Mouse (Mus musculus) lung, postnatal 0 days (tissue): ENCODE results near the gene Saa3. TPM values are rescaled to one million over a fixed set of nuclear protein-coding genes. Genes with fewer than 3 reads are reported as not detected.

Source experiments
- ATAC-seq: fragments of 200-750 bp; cut with Nextera tagmentation; 2 replicates; pipeline ENCODE4 v1.8.0; 2017; ENCODE audit warnings: moderate library complexity
- DNase-seq: peaks from one replicate; pipeline ENCODE4 v3.0.0-alpha.2; 2016; ENCODE audit warnings: low spot score
- H3K27ac ChIP-seq: fragments of 300-500 bp; sonication (generic); 2 replicates; pipeline ENCODE4 v1.5.1; 2014; ENCODE audit warnings: antibody characterized with exemption, mild to moderate bottlenecking, low read length, mixed read lengths
- H3K27me3 ChIP-seq: fragments of 300-500 bp; sonication (generic); replicated peaks from 2 replicates; pipeline ENCODE4 v1.6.1; 2014; ENCODE audit warnings: low read length, mixed read lengths; ENCODE audit not compliant: insufficient read depth
- H3K36me3 ChIP-seq: fragments of 300-500 bp; sonication (generic); 2 replicates; pipeline ENCODE4 v1.6.1; 2014; ENCODE audit warnings: low read length, mixed read lengths; ENCODE audit not compliant: insufficient read depth
- H3K4me1 ChIP-seq: fragments of 300-500 bp; sonication (generic); 2 replicates; pipeline ENCODE4 v1.6.1; 2014; ENCODE audit warnings: antibody characterized with exemption, low read depth, low read length, mixed read lengths; ENCODE audit not compliant: insufficient read depth
- H3K4me2 ChIP-seq: fragments of 300-500 bp; sonication (generic); replicated peaks from 2 replicates; pipeline ENCODE4 v1.6.1; 2014; ENCODE audit warnings: low read depth, mild to moderate bottlenecking, low read length, moderate library complexity, mixed read lengths
- H3K4me3 ChIP-seq: fragments of 300-500 bp; sonication (generic); 2 replicates; pipeline ENCODE4 v1.5.1; 2014; ENCODE audit warnings: low read depth, low read length
- H3K9ac ChIP-seq: fragments of 300-500 bp; sonication (generic); replicated peaks from 2 replicates; pipeline ENCODE4 v1.6.1; 2014; ENCODE audit warnings: low read depth, mild to moderate bottlenecking
- H3K9me3 ChIP-seq: fragments of 300-500 bp; sonication (generic); 2 replicates; pipeline ENCODE4 v1.6.1; 2016; ENCODE audit warnings: low read length, mixed read lengths
- CTCF ChIP-seq: IDR thresholded peaks from 2 replicates; pipeline ENCODE4 v1.5.1; 2016; ENCODE audit warnings: antibody characterized with exemption, mild to moderate bottlenecking
- EP300 ChIP-seq: IDR thresholded peaks from 2 replicates; pipeline ENCODE4 v1.6.1; 2016; ENCODE audit warnings: antibody characterized with exemption, mild to moderate bottlenecking, control low read depth
- WGBS: fragments of 180-500 bp; shearing (Covaris S2); extraction: QIAGEN DNeasy Blood & Tissue Kit; methylation state at CpG from one replicate; pipeline ENCODE4 v1.1.7; 2014; 5-methylcytosine and 5-hydroxymethylcytosine counted together
- polyA plus RNA-seq: library from polyadenylated mRNA; unstranded; fragments of >200 nt; fragmentation: Nextera tagmentation; extraction: Ambion mirVana; gene quantifications from 2 replicates; pipeline ENCODE4 v1.2.1, GENCODE M21; 2015

Saa3 gene
- polyA plus RNA-seq, 1 experiment from 2014 or later = 34.2 TPM

DNA sequence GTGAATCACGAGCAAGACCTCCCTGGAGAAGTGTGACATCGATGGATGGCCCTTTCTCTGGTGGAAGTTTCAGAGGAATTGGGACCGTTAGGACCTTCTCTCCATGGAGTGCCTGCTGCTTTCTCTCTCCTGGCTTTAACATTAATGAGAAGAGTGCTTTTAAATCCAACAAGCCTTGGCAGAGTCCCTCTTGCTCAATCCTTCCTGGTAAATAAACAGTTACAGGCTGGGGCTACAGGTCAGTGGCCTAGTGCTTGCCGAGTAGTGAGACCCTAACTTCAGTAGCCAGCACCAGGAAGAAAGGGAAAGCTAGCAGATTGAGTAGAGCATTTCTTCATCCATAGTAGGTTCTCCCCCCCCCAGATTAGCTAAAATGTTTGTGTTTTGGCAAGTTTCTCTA lies 17.0 kb upstream of the Saa3 start, which contains the start of gene Saa4:
TSS of gene Saa4 (minus strand) at position 146 of the 400 bp plus-strand sequence.
- Histone ChIP-seq H3K4me1 (no peaks in the 10 kb centered on the region), H3K4me3 (no peak within 1 kb of the TSS), H3K9ac (no peak within 1 kb of the TSS), H3K4me2 (no peak within 1 kb of the TSS), H3K9me3 (no peaks in the 10 kb centered on the region), H3K27me3 (no peaks in the 10 kb centered on the region), H3K27ac (no peak within 1 kb of the TSS), H3K36me3 (no peaks in the 10 kb centered on the region)
- whole genome bisulfite sequencing = 64% methylated on average over 4 of the region's 4 CpGs
- no peak for DNase-seq
- TF ChIP-seq EP300 (no peak), CTCF (no peak)
- ATAC-seq = no peak

DNA sequence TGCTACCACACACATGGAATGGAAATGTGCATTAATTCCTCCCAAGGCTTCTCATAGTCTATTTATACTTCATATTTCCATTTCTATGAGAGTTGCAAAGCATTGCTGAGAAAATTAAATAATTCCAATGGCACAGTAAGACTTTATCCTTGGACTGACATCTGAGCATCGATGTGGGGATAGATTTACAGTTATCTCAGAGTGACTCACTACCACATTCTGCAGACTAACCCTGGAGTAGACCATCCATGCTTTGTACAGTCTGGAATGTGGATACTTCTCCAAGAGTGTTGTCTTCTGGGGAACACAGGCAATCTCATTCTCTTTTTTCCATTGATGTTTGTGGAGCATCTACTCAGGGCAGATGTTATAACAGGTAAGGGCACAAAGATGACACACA lies 12.1 kb upstream of the Saa3 start:
- ATAC-seq (no peak), DNase-seq (no peak)
- H3K36me3 ChIP-seq = no peaks in the 10 kb centered on the region
- no peaks in the 10 kb centered on the region for H3K9me3 ChIP-seq
- H3K4me3 ChIP-seq = no peak overlapping the region
- H3K9ac ChIP-seq = no peak overlapping the region
- no peak overlapping the region for H3K27ac ChIP-seq
- TF ChIP-seq CTCF (no peak), EP300 (no peak)
- no peak overlapping the region for H3K4me2 ChIP-seq
- no peaks in the 10 kb centered on the region for H3K27me3 ChIP-seq
- WGBS = 88% methylated on average over 1 of the region's 1 CpGs
- H3K4me1 ChIP-seq = no peaks in the 10 kb centered on the region

DNA sequence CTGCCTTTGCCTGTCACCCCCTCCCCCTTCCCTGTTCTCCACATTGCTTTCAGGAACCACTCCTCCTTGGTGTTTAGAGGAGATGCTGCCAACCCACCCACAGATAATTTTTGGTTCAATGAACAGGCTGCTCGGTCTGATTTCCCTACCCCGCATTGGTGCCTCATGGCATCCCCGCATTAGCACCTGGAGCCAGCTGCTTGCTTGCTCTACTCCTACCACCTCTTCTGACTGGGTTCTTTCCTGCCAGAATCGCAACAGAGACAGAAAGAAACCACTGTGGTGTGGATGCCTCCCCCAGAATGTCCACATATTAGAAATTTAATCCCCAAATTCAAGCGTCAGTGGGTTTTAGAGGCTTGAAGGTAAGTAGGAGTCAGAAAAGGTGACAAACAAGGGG lies 8.9 kb upstream of the Saa3 start:
- no peak for DNase-seq

DNA sequence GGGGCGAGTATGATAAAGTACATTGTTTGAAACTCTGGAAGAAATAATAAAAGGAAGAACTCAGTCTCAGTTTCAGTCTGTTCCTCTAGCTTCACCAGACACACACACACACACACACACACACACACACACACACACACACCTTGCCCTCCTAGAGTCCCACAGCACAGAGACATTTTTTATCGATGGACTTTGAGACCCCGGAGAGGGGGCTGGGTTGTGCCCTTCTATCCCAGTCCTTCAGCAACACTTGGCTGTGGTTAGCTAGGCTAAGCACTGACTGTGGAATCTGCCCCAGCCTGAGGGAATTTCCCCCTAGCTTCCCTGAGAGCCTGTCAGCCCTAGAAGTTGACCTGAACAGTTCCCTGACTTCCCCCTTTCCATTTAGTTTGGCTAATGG lies 8.3 kb upstream of the Saa3 start:
- no peak overlapping the region for H3K4me3 ChIP-seq
- H3K9me3 ChIP-seq = no peaks in the 10 kb centered on the region
- DNase-seq = no peak
- no peak overlapping the region for H3K4me2 ChIP-seq
- no peak for ATAC-seq
- TF ChIP-seq CTCF = no peak
- no peak for TF ChIP-seq EP300
- peaks cover 14% of the 10 kb centered on the region for H3K4me1 ChIP-seq
- no peak overlapping the region for H3K27ac ChIP-seq
- WGBS = 77% methylated on average over 3 of the region's 3 CpGs
- no peak overlapping the region for H3K9ac ChIP-seq
- H3K36me3 ChIP-seq = no peaks in the 10 kb centered on the region
- H3K27me3 ChIP-seq = no peaks in the 10 kb centered on the region

More for the DNA sequence above, 8.9 kb upstream of the Saa3 start:
- Histone ChIP-seq H3K36me3 (no peaks in the 10 kb centered on the region), H3K27ac (no peak overlapping the region), H3K27me3 (no peaks in the 10 kb centered on the region), H3K4me1 (peaks cover 9% of the 10 kb centered on the region), H3K9ac (no peak overlapping the region), H3K4me3 (no peak overlapping the region), H3K9me3 (no peaks in the 10 kb centered on the region), H3K4me2 (no peak overlapping the region)
- ATAC-seq = no peak
- TF ChIP-seq EP300 = no peak
- no peak for TF ChIP-seq CTCF
- 72% methylated on average over 5 of the region's 5 CpGs for whole genome bisulfite sequencing

DNA sequence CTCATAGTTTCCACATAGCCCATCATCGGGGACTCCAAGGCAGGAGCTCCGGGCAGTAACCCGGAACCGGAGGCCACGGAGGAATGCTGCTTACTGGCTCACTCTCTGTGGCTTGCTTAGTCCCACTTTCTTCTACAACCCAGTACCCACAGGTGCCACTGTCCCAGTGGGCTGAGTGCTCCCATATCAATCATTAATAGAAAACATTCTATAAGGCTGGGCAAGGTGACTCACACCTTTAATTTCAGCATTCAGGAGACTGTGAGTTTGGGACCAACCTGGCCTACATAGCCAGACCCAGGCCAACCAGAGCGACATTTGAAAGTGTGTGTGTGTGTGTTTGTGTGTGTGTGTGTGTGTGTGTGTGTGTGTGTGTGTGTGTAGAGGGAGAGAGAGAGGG lies 7.9 kb upstream of the Saa3 start:
- TF ChIP-seq CTCF (no peak), EP300 (no peak)
- DNase-seq (no peak), ATAC-seq (no peak)
- Histone ChIP-seq H3K4me1 (peaks cover 17% of the 10 kb centered on the region), H3K9ac (no peak overlapping the region), H3K4me3 (no peak overlapping the region), H3K27ac (no peak overlapping the region), H3K36me3 (no peaks in the 10 kb centered on the region), H3K9me3 (no peaks in the 10 kb centered on the region), H3K27me3 (no peaks in the 10 kb centered on the region), H3K4me2 (no peak overlapping the region)
- 90% methylated on average over 6 of the region's 6 CpGs for WGBS

DNA sequence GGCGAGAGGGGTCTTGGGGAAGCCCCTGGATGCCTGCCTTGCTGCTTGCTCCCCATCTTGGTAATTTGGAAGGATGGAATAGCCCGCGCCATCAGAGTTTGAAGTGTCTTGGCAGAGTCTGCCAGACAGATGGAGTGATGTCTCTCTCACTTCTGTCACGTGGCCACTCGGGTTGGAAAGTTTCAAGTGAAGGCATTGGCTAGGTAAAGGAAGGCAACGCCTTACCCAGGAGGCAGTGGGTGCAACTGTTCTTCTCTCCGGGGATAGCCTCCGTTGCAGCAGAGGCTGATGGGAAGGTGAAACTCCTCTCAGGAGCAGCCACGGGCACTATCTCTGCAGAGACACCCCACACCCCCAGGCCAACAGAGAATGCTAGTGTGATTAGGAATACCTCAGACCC lies 5.0 kb upstream of the Saa3 start:
- Histone ChIP-seq H3K27ac (peak overlapping the region; percentile 72), H3K36me3 (no peaks in the 10 kb centered on the region), H3K4me2 (0 out of 2 replicates have a peak overlapping the region, but pooled peaks have one; percentile 8), H3K4me1 (peaks cover 29% of the 10 kb centered on the region), H3K9ac (no peak overlapping the region), H3K9me3 (no peaks in the 10 kb centered on the region), H3K4me3 (no peak overlapping the region), H3K27me3 (no peaks in the 10 kb centered on the region)
- no peak for DNase-seq
- 53% methylated on average over 9 of the region's 9 CpGs for WGBS
- TF ChIP-seq CTCF (no peak), EP300 (no peak)
- ATAC-seq = no peak

DNA sequence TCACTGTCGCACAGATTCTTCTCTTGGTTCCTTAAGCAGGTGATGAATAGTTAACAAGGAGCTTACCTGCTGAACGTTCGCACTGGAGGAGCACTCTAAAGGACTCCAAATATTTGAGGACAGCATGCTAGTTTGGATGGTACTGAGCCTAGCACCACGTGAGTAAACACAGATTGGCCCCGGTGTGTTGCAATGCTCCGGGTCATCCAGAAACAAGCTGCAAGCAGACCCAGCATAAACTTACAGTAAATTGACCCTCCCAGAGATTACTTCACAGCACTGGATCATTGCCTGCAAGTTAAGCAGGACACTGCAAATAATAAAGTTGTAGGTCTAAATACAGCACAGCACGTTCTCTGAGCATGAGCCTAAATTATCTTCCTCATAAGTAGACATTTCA lies 4.0 kb upstream of the Saa3 start:
- no peak overlapping the region for H3K4me3 ChIP-seq
- no peaks in the 10 kb centered on the region for H3K9me3 ChIP-seq
- H3K27me3 ChIP-seq = no peaks in the 10 kb centered on the region
- ATAC-seq = peak; percentile 94
- H3K4me2 ChIP-seq = no peak overlapping the region
- 30% methylated on average over 7 of the region's 7 CpGs for WGBS
- TF ChIP-seq EP300 (peak; percentile 94), CTCF (no peak)
- H3K36me3 ChIP-seq = no peaks in the 10 kb centered on the region
- H3K4me1 ChIP-seq = peaks cover 29% of the 10 kb centered on the region
- no peak overlapping the region for H3K9ac ChIP-seq
- DNase-seq = peak; percentile 95
- 0 out of 2 replicates have a peak overlapping the region, but pooled peaks have one; percentile 4 for H3K27ac ChIP-seq
